Mouse (Mus musculus) adrenal gland, postnatal 25 days (tissue): Measurements from ENCODE around the gene Glul. TPM values are rescaled to one million over a fixed set of nuclear protein-coding genes. Genes with fewer than 3 reads are reported as not detected.

ENCODE experiments used
- microRNA-seq, 2 experiments: library from miRNA; unstranded; fragments of <30 nt; microRNA quantifications; one replicate each; pipeline ENCODE4 v1.2.0; 2021
- total RNA-seq: library from RNA; stranded (reverse); gene quantifications from 2 replicates; pipeline ENCODE4 v1.2.3, GENCODE M21; 2021

Gene Glul
- total RNA-seq, 1 experiment from 2014 or later: 924 TPM

Small RNA genes lying within 50 kb of the gene (microRNA-seq; reads per million reads assigned to microRNA genes)
- 24.5 to 35.7 reads per million in 2 experiments for gene Mir8114

Other genes starting within 250 kb of the Glul start
- not detected in 2 replicates for gene Rgs8, start 246.9 kb upstream of the Glul start, total RNA-seq
- 5.5 and 6.4 TPM in 2 replicates for gene Rgs16, start 159.6 kb upstream of the Glul start, total RNA-seq
- gene Rnasel, start 150.5 kb upstream of the Glul start, total RNA-seq: 13.9 and 17.6 TPM in 2 replicates
- 0.15 TPM in 1 of 2 replicates, not detected in the other for gene Rgsl1, start 55.8 kb upstream of the Glul start, total RNA-seq
- not detected in 2 replicates for gene Teddm1b, start 25.6 kb upstream of the Glul start, total RNA-seq
- not detected in 2 replicates for gene Teddm1a, start 8.2 kb upstream of the Glul start, total RNA-seq
- gene Teddm2, start 284 bp downstream of the Glul start, total RNA-seq: 0.33 and 1.0 TPM in 2 replicates